Mouse (Mus musculus) lung, postnatal 0 days (tissue): ENCODE measurements around the gene Mast4.

Source experiments
- CTCF ChIP-seq: IDR thresholded peaks from 2 replicates; pipeline ENCODE4 v1.5.1; 2016; ENCODE audit warnings: antibody characterized with exemption, mild to moderate bottlenecking
- EP300 ChIP-seq: IDR thresholded peaks from 2 replicates; pipeline ENCODE4 v1.6.1; 2016; ENCODE audit warnings: antibody characterized with exemption, mild to moderate bottlenecking, control low read depth

GRCm38 (mm10) chr13:102886147-102886546, 448.1 kb downstream of the Mast4 start:
- TF ChIP-seq CTCF (no peak), EP300 (no peak)
